Mouse (Mus musculus): Measurements from ENCODE around the gene Cacna1c.

- TF ChIP-seq CTCF (IDR thresholded peaks at IDR 0.05; ENCODE audit: borderline replicate concordance, insufficient read depth, low read depth, low read length) = no peak
- no peak for TF ChIP-seq POLR2A (IDR thresholded peaks at IDR 0.05; ENCODE audit: borderline replicate concordance, insufficient read depth, low read length)
Observed at GRCm38 (mm10) chr6:119219237-119219870, 23.1 kb upstream of the Cacna1c start.
